Mouse (Mus musculus) NIH3T3 (cell line): ENCODE results near the gene Metap1d.

Source experiments
- DNase-seq: peaks from one replicate; pipeline ENCODE4 v3.0.0-alpha.2; 2012; ENCODE audit warnings: low read depth

Gene Metap1d

GRCm38 (mm10) chr2:71544391-71545285 is 91.6 kb downstream of the Metap1d start:
- peak; percentile 65 for DNase-seq

- peak; percentile 62 for DNase-seq
Observed at GRCm38 (mm10) chr2:71545401-71545881, 92.4 kb downstream of the Metap1d start.

- DNase-seq: peak; percentile 82
Observed at GRCm38 (mm10) chr2:71545882-71546639, 93.0 kb downstream of the Metap1d start.

GRCm38 (mm10) chr2:71546640-71547071 is 93.6 kb downstream of the Metap1d start, which contains the start of gene Dlx2:
Gene Dlx2 (minus strand): TSS chr2:71546754.
- DNase-seq: peak; percentile 89

- peak; percentile 96 for DNase-seq
Observed at GRCm38 (mm10) chr2:71547829-71548228, 94.8 kb downstream of the Metap1d start.

- DNase-seq: no peak
Observed at GRCm38 (mm10) chr2:71550330-71550729, 97.3 kb downstream of the Metap1d start.

GRCm38 (mm10) chr2:71551704-71552103 is 98.6 kb downstream of the Metap1d start:
- DNase-seq: no peak

GRCm38 (mm10) chr2:71556071-71556470 is 103.0 kb downstream of the Metap1d start:
- DNase-seq: no peak

GRCm38 (mm10) chr2:71566466-71566865 is 113.4 kb downstream of the Metap1d start:
- DNase-seq: no peak

GRCm38 (mm10) chr2:71573736-71574135 is 120.7 kb downstream of the Metap1d start:
- peak; percentile 45 for DNase-seq
